Mouse (Mus musculus): Measurements from ENCODE around the gene Sult3a2. TPM values are rescaled to one million over a fixed set of nuclear protein-coding genes. Genes with fewer than 3 reads are reported as not detected.

Sult3a2 gene
- not detected for polyA plus RNA-seq (2017; shearing (Covaris generic))

DNA sequence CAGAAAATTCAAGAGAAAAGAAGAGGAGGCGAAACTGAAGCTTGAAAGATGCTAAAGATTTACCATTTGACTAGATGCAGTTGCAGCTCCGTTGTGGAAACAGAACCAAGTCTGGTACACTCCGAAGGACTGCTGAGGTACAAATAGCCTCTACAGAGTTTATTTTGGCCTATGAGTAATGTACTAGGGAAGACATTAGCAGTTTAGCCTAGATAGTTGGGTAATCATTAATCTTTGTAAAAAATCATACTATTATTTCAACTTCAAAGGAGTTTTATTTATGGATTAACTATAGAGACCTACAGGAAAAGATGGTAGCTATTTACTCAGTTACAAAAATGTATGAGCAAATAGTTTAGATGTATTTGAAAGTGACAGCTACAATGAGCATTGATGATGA is at the start of gene Sult3a2:
Sult3a2 (minus strand) TSS at position 101 of the 400 bp plus-strand sequence.

Other genes starting within 250 kb of the Sult3a2 start
- gene Clvs2, start 161.9 kb downstream of the Sult3a2 start, polyA plus RNA-seq (2017; shearing (Covaris generic)) = not detected
- gene Sult3a1, start 71.0 kb upstream of the Sult3a2 start, polyA plus RNA-seq (2017; shearing (Covaris generic)) = not detected
- not detected for gene Rsph4a, start 118.4 kb upstream of the Sult3a2 start, polyA plus RNA-seq (2017; shearing (Covaris generic))
- 74.1 TPM for gene Zup1, start 164.6 kb upstream of the Sult3a2 start, polyA plus RNA-seq (2017; shearing (Covaris generic))
- gene Rwdd1, start 232.9 kb upstream of the Sult3a2 start, polyA plus RNA-seq (2017; shearing (Covaris generic)) = 81.0 TPM